Mouse (Mus musculus) heart, embryonic 13.5 days (tissue): Measurements from ENCODE around the gene Gpatch2. TPM values are rescaled to one million over a fixed set of nuclear protein-coding genes. Genes with fewer than 3 reads are reported as not detected.

ENCODE experiments used
- ATAC-seq: fragments of 200-750 bp; cut with Nextera tagmentation; 2 replicates; pipeline ENCODE4 v1.8.0; 2017; ENCODE audit warnings: moderate TSS enrichment; ENCODE audit not compliant: insufficient number of reproducible peaks, low FRiP score, low TSS enrichment; ENCODE audit errors: extremely low read depth
- H3K27ac ChIP-seq: fragments of 300-500 bp; sonication (generic); replicated peaks from 2 replicates; pipeline ENCODE4 v1.5.1; 2015; ENCODE audit warnings: moderate library complexity, mild to moderate bottlenecking, inconsistent platforms
- H3K27me3 ChIP-seq: fragments of 300-500 bp; sonication (generic); replicated peaks from 2 replicates; pipeline ENCODE4 v1.6.1; 2015; ENCODE audit warnings: mild to moderate bottlenecking, inconsistent platforms
- H3K36me3 ChIP-seq: fragments of 300-500 bp; sonication (generic); 2 replicates; pipeline ENCODE4 v1.6.1; 2015; ENCODE audit warnings: mild to moderate bottlenecking, inconsistent platforms
- H3K4me1 ChIP-seq: fragments of 300-500 bp; sonication (generic); 2 replicates; pipeline ENCODE4 v1.6.1; 2015; ENCODE audit warnings: inconsistent platforms
- H3K4me2 ChIP-seq: fragments of 300-500 bp; sonication (generic); 2 replicates; pipeline ENCODE4 v1.6.1; 2015; ENCODE audit warnings: inconsistent platforms, mild to moderate bottlenecking, moderate library complexity
- H3K4me3 ChIP-seq: fragments of 300-500 bp; sonication (generic); 2 replicates; pipeline ENCODE4 v1.5.1; 2015; ENCODE audit warnings: moderate library complexity, mild to moderate bottlenecking, inconsistent platforms
- H3K9ac ChIP-seq: fragments of 300-500 bp; sonication (generic); 2 replicates; pipeline ENCODE4 v1.6.1; 2015; ENCODE audit warnings: inconsistent platforms, mild to moderate bottlenecking, moderate library complexity
- H3K9me3 ChIP-seq: fragments of 300-500 bp; sonication (generic); 2 replicates; pipeline ENCODE4 v1.6.1; 2016; ENCODE audit warnings: inconsistent platforms
- WGBS: fragments of 180-500 bp; shearing (Covaris S2); methylation state at CpG from one replicate; pipeline ENCODE4 v1.1.7; 2015; ENCODE audit warnings: mixed read lengths; 5-methylcytosine and 5-hydroxymethylcytosine counted together
- polyA plus RNA-seq: library from polyadenylated mRNA; unstranded; fragments of >200 nt; fragmentation: Nextera tagmentation; extraction: Ambion mirVana; gene quantifications from 2 replicates; pipeline ENCODE4 v1.2.1, GENCODE M21; 2015

Gene Gpatch2
- polyA plus RNA-seq, 1 experiment from 2014 or later: 10.3 TPM

DNA sequence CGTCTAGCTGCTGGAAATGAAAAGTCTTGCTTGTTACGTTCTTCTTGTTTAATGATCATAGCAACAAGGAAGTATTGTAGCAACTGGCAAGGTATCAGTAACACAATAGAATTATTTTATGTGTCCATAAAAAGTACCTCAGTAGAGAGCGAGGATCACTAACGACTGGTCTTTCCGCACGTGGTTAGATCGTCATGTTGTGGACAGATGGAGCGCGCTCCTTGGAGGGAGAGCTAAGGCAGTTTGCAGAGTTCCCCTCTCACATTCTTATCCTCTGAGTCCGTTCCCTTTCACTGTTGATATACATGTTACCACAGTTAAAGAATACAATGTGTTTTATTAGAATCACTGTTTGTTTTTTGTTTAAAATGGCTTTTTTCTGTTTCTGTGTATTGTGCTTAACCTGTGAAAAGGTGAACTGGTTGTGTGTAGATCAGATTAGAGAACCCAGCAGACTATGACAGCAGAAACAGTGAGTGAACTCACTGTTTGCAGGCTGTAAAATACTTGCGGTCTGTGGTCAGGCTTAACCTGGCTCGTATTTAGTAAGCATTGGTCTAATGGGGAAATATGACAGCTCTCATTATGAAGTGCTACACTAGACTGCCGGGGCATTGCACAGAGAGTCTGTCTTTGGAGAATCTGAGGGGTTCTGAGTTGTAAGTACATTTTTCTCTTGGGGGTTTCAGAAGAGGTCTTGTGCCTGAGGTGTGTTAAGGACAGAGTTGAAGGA lies 13.3 kb downstream of the Gpatch2 start:
- H3K27ac ChIP-seq: no peak overlapping the region
- H3K4me1 ChIP-seq: peaks cover 32% of the 10 kb centered on the region
- no peaks in the 10 kb centered on the region for H3K9me3 ChIP-seq
- H3K4me3 ChIP-seq: no peak overlapping the region
- WGBS: 82% methylated on average over 13 of the region's 13 CpGs
- H3K9ac ChIP-seq: no peak overlapping the region
- ATAC-seq: no peak
- peaks cover 44% of the 10 kb centered on the region for H3K36me3 ChIP-seq
- no peaks in the 10 kb centered on the region for H3K27me3 ChIP-seq
- H3K4me2 ChIP-seq: no peak overlapping the region

DNA sequence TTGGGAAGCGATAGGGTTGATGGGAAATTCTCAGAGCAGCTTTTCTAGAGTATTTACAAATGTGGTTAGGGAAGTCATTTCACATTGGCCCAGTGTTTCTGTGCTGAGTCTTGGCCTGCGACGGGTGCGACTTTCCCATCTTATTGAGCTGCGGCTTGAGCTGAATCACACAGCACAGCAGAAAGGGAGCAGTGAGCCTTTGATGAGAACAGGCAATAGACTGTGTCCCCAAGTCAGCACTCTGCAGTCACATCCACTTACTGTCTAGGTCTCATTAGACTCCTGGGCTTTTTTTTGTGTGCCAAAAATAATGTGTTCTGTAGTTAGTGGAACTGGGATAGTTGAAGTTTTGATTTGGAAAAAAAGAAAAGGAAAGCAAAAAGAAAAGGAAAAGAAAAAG lies 14.9 kb downstream of the Gpatch2 start:
- no peak overlapping the region for H3K27ac ChIP-seq
- no peak for ATAC-seq
- H3K36me3 ChIP-seq: peaks cover 47% of the 10 kb centered on the region
- H3K27me3 ChIP-seq: no peaks in the 10 kb centered on the region
- no peak overlapping the region for H3K4me2 ChIP-seq
- H3K9ac ChIP-seq: no peak overlapping the region
- no peak overlapping the region for H3K4me3 ChIP-seq
- WGBS: 91% methylated on average over 5 of the region's 5 CpGs
- peaks cover 32% of the 10 kb centered on the region for H3K4me1 ChIP-seq
- H3K9me3 ChIP-seq: no peaks in the 10 kb centered on the region

DNA sequence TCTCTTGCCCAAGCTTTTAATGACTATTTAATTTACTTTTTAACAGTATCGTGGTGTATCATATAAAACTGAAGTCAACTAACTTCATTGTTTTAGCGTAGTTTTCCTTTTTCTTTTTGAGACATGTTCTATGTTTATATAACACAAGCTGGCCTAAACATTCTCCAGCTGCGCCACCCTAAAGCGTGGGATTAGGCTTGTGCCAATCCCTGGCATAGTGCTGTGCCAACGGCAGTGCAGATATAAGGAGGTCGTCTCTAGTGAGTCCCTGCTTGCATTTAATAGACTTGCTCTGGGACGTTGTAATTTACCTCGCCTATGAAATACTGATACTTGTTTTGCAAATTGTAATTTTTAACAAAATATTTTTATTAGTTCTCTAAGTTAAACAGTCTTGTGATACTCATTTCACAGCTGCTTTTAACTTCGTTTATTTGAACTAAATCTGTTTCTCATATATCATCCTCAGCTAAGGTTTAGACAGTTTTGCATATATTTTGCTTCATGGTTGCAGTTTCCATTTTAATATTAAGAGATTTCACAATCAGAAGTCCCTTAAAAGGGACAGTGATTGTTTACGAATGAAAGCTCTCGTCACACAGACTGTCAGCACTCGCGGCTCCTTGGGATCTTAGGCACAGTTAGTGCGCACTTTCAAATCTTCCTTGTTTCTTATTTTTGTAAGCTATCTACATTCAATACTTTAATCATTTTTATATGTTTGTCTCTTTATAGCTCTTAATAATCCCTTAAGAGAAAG lies 17.1 kb downstream of the Gpatch2 start:
- no peak overlapping the region for H3K4me3 ChIP-seq
- peaks cover 28% of the 10 kb centered on the region for H3K4me1 ChIP-seq
- H3K4me2 ChIP-seq: no peak overlapping the region
- H3K27me3 ChIP-seq: no peaks in the 10 kb centered on the region
- no peaks in the 10 kb centered on the region for H3K9me3 ChIP-seq
- peaks cover 37% of the 10 kb centered on the region for H3K36me3 ChIP-seq
- no peak overlapping the region for H3K27ac ChIP-seq
- H3K9ac ChIP-seq: no peak overlapping the region
- WGBS: 86% methylated on average over 14 of the region's 14 CpGs
- ATAC-seq: no peak

DNA sequence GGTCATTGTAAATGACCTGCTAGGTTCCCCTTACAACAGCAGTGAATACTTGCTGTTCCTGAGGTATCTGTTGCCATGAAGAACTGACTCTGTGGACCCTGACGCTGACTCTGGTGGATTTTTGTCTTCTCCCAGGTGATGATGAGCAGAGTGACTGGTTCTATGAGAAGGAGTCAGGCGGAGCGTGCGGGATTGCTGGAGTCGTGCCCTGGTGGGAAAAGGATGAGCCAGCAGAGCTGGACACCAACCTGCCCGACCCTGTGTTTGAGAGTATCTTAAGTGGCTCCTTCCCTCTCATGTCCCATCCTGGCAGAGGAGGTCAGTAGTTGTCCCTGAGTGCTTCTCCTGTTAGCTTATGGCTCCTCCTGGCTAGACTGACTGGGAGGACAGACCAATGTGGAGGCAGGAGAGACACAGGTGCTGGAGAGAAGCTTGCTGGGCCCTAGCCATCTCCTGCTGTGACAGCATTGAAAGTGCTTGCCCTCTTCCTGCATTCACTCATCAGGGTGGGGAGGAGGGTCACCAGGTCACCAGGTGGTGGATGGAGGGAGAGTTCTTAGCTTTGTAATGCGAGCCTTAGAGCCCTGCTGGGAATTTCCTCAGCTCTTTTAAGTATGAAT lies 17.8 kb downstream of the Gpatch2 start:
- Histone ChIP-seq H3K4me3 (no peak overlapping the region), H3K4me1 (peaks cover 21% of the 10 kb centered on the region), H3K4me2 (no peak overlapping the region), H3K27ac (no peak overlapping the region), H3K36me3 (peaks cover 39% of the 10 kb centered on the region), H3K9ac (no peak overlapping the region), H3K9me3 (no peaks in the 10 kb centered on the region), H3K27me3 (no peaks in the 10 kb centered on the region)
- no peak for ATAC-seq
- 63% methylated on average over 7 of the region's 7 CpGs for WGBS

DNA sequence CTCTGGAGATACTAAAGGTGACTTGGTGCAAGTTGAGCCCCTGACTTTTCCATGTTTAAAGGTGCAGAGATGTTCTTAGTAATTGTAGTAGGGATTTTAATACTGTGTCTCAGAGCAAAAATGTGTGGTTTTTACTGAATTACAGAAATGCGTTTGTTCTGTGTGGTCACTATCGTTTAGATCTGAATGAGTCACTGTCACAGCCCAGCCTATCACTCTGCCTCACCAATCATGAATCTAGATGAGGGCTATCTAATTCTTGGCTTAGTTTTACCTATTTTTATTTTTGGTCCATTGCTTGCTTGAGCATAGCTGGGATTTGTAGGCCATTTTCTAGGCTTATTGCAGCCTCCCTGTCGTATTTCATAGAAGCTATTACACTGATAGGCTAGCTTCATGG lies 19.9 kb downstream of the Gpatch2 start:
- H3K4me3 ChIP-seq: no peak overlapping the region
- ATAC-seq: no peak
- H3K4me2 ChIP-seq: no peak overlapping the region
- H3K36me3 ChIP-seq: peaks cover 35% of the 10 kb centered on the region
- no peak overlapping the region for H3K27ac ChIP-seq
- H3K9ac ChIP-seq: no peak overlapping the region
- H3K4me1 ChIP-seq: peaks cover 12% of the 10 kb centered on the region
- no peaks in the 10 kb centered on the region for H3K9me3 ChIP-seq
- H3K27me3 ChIP-seq: no peaks in the 10 kb centered on the region
- 87% methylated on average over 3 of the region's 3 CpGs for WGBS

DNA sequence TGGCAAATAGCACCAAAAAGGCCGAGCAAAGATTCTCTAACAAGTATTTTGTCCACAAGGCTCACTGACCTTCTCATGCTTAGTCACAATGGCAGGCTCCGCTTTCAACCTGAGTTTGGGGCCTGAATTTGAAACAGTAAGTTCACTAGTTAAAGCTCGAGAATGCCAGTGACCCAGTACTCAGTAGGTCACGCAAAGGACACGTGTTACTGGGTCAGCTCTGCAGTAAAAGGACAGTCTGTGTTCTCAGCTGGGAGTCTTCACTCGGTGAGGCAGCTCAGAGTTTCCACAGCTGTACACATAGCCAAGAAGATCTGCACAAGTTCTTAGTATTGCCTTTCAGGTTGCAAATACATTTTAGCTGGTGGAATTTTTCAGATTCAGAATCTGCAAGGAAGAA lies 21.0 kb downstream of the Gpatch2 start:
- no peaks in the 10 kb centered on the region for H3K27me3 ChIP-seq
- H3K4me2 ChIP-seq: no peak overlapping the region
- H3K9ac ChIP-seq: no peak overlapping the region
- no peaks in the 10 kb centered on the region for H3K9me3 ChIP-seq
- no peak overlapping the region for H3K4me3 ChIP-seq
- peaks cover 29% of the 10 kb centered on the region for H3K36me3 ChIP-seq
- no peak overlapping the region for H3K27ac ChIP-seq
- 66% methylated on average over 6 of the region's 6 CpGs for WGBS
- ATAC-seq: no peak
- peaks cover 12% of the 10 kb centered on the region for H3K4me1 ChIP-seq

DNA sequence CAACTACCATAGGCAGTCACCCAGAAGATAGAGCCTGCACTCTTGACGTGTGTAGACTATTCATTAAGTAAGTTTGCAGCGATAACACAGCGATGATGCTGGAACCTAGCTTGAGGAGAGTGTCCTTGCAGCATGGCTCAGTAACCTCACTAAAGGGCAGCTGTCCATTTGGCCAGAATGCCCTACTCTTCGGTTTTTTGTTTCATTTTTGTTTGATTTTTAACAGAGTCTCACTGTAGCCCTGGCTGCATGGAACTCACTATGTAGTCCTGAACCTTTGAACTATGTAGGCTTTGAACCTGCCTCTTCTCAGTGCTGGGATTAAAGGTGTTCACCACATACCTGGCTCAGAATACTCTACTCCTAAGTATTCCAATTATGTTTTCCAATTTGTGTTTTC lies 22.8 kb downstream of the Gpatch2 start:
- Histone ChIP-seq H3K4me2 (no peak overlapping the region), H3K9me3 (no peaks in the 10 kb centered on the region), H3K9ac (no peak overlapping the region), H3K27ac (no peak overlapping the region), H3K36me3 (peaks cover 20% of the 10 kb centered on the region), H3K4me1 (peaks cover 12% of the 10 kb centered on the region), H3K4me3 (no peak overlapping the region), H3K27me3 (no peaks in the 10 kb centered on the region)
- 90% methylated on average over 4 of the region's 4 CpGs for WGBS
- ATAC-seq: no peak

DNA sequence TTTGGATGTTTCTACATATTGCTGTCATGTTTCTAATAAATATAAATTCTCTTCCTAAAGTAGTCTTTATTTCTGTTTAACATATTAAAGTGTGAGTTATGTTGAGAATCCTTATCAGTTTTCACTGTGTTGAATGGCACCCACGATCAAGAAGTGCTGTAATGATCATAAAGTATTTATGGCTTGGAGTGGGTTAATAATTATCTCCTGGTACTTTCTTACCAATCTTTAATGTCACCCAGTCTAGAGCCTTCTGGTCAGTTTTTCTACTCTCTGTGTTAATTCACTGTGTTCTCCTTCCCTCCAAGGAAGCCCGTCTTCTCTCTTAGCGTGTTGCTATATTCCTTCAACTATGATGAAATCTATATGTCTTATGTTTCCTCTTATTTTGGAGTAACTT lies 25.0 kb downstream of the Gpatch2 start:
- H3K9ac ChIP-seq: no peak overlapping the region
- H3K36me3 ChIP-seq: peaks cover 11% of the 10 kb centered on the region
- H3K27ac ChIP-seq: no peak overlapping the region
- H3K4me2 ChIP-seq: no peak overlapping the region
- ATAC-seq: no peak
- H3K9me3 ChIP-seq: no peaks in the 10 kb centered on the region
- 88% methylated on average over 3 of the region's 3 CpGs for WGBS
- peaks cover 12% of the 10 kb centered on the region for H3K4me1 ChIP-seq
- no peaks in the 10 kb centered on the region for H3K27me3 ChIP-seq
- no peak overlapping the region for H3K4me3 ChIP-seq

DNA sequence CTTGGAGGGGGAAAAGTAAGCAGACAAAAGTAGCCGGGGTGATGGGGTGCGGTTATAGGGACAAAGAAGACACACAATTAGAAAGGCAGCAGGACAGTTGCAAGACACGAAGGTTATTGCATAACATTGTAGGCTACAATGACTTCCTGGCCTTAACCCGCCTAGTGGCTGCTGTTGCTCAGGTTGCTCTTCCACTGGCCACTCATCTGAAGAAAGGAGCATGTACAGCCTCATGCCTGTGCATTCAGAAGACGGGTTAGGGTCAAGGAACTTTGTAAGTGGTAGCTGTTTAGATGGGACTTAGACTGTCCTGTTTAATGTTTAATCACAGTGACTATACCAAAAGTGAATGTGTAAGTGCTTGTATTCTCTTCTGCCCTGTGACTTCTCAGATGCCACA lies 26.0 kb downstream of the Gpatch2 start:
- no peak for ATAC-seq
- Histone ChIP-seq H3K9me3 (no peaks in the 10 kb centered on the region), H3K4me3 (no peak overlapping the region), H3K27me3 (no peaks in the 10 kb centered on the region), H3K36me3 (peaks cover 11% of the 10 kb centered on the region), H3K27ac (no peak overlapping the region), H3K4me2 (no peak overlapping the region), H3K9ac (no peak overlapping the region), H3K4me1 (peaks cover 6% of the 10 kb centered on the region)
- 89% methylated on average over 5 of the region's 5 CpGs for WGBS

DNA sequence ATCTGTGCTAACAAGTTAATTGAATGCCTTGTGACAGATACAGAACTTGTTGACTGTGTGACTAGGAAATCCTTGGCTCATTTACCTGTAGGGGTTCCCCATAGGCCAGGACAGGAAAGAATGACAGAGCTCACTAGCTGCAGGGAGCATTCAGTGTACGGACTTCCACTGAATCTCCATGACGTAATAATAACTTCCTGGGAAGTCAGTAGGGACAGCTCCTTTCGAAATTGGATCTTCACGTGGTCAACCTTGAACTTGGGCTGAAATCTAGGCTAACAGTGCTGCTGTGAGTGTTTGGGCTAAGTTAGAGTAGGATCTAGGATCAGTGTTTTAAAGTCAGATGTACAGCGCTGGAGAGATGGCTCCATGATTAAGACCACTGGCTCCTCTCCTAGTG lies 29.4 kb downstream of the Gpatch2 start:
- H3K36me3 ChIP-seq: 0 out of 2 replicates have a peak, but pooled peaks cover 4% of the 10 kb centered on the region
- no peaks in the 10 kb centered on the region for H3K27me3 ChIP-seq
- WGBS: 83% methylated on average over 5 of the region's 5 CpGs
- peaks cover 6% of the 10 kb centered on the region for H3K4me1 ChIP-seq
- no peaks in the 10 kb centered on the region for H3K9me3 ChIP-seq
- H3K4me2 ChIP-seq: no peak overlapping the region
- H3K9ac ChIP-seq: no peak overlapping the region
- no peak overlapping the region for H3K4me3 ChIP-seq
- H3K27ac ChIP-seq: no peak overlapping the region
- ATAC-seq: no peak

DNA sequence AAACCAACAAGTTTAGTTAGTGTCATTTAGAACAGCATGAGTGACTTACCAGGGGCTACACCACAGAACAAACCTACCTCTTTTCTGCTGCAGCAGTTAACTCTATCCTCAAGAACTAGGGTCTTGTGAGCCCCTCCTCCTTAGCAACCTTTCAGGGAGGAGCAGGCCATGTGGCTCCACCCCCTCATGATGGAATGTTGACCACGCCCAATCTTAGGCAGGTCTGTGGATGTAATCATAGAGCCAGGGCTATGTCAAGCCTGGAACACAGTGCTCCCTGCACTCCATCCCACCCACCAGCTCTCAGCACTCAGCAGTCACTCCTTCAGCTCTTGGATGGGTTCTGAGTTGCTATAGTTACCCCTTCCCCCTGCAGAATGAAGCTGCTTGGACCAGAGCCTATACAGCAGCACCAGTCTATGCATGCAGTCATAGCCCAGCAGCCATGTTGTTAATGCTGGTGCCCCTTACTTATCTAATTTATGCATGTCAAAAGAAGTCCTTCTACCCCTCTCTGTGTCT lies 35.5 kb downstream of the Gpatch2 start:
- H3K4me2 ChIP-seq: no peak overlapping the region
- 68% methylated on average over 1 of the region's 1 CpGs for WGBS
- no peaks in the 10 kb centered on the region for H3K9me3 ChIP-seq
- no peak overlapping the region for H3K9ac ChIP-seq
- H3K4me3 ChIP-seq: no peak overlapping the region
- H3K27ac ChIP-seq: no peak overlapping the region
- 0 out of 2 replicates have a peak, but pooled peaks cover 4% of the 10 kb centered on the region for H3K36me3 ChIP-seq
- H3K4me1 ChIP-seq: peaks cover 22% of the 10 kb centered on the region
- ATAC-seq: no peak; the same call in 1 of the 2 replicates
- H3K27me3 ChIP-seq: no peaks in the 10 kb centered on the region
